8 mouse cellular contexts compared by ENCODE assay signal in genomic region chr14:60250879-60251278, GRCm38 (mm10). TPM values are rescaled to one million over a fixed set of nuclear protein-coding genes. Genes with fewer than 3 reads are reported as not detected.
DNase-seq lines count a peak whose midpoint lies in the region; ATAC-seq and TF ChIP-seq lines count a peak whose summit lies in the region.

No protein-coding gene starts in this region.

- H3K4me2 ChIP-seq in lung, postnatal 0 days (replicated peaks; ENCODE audit: low read depth, low read length): peak overlapping the region; percentile 80
- H3K4me2 ChIP-seq in hindbrain, embryonic 12.5 days (replicated peaks): peak overlapping the region; percentile 89

- peak; percentile 48 for ATAC-seq in lung, postnatal 0 days
- ATAC-seq in hindbrain, embryonic 12.5 days (ENCODE audit: low FRiP score): peak; percentile 83

- H3K36me3 ChIP-seq in lung, postnatal 0 days (ENCODE audit: insufficient read depth, low read length): no peaks in the 10 kb centered on the region
- no peaks in the 10 kb centered on the region for H3K36me3 ChIP-seq in hindbrain, embryonic 12.5 days

- no peaks in the 10 kb centered on the region for H3K9me3 ChIP-seq in lung, postnatal 0 days (ENCODE audit: low read length)
- no peaks in the 10 kb centered on the region for H3K9me3 ChIP-seq in hindbrain, embryonic 12.5 days (replicated peaks)

- H3K27ac ChIP-seq in lung, postnatal 0 days (ENCODE audit: low read length): peak overlapping the region; percentile 93
- H3K27ac ChIP-seq in brown adipose tissue, adult 24 weeks (replicated peaks; ENCODE audit: low read depth, low read length): peak overlapping the region; percentile 60
- H3K27ac ChIP-seq in hindbrain, embryonic 12.5 days: peak overlapping the region; percentile 93

- H3K4me3 ChIP-seq in lung, postnatal 0 days (ENCODE audit: low read depth, low read length): peak overlapping the region; percentile 76
- peak overlapping the region; percentile 86 for H3K4me3 ChIP-seq in brown adipose tissue, adult 24 weeks (ENCODE audit: insufficient read depth, low read depth, low read length)
- H3K4me3 ChIP-seq in hindbrain, embryonic 12.5 days: peak overlapping the region; percentile 80

- under 1% methylated on average over 39 of the region's 39 CpGs for WGBS in lung, postnatal 0 days
- under 1% methylated on average over 39 of the region's 39 CpGs for WGBS in hindbrain, embryonic 12.5 days

- no peaks in the 10 kb centered on the region for H3K27me3 ChIP-seq in lung, postnatal 0 days (replicated peaks; ENCODE audit: insufficient read depth, low read length)
- no peaks in the 10 kb centered on the region for H3K27me3 ChIP-seq in hindbrain, embryonic 12.5 days

- TF ChIP-seq CTCF in lung, postnatal 0 days (IDR thresholded peaks at IDR 0.05): no peak

- TF ChIP-seq EP300 in lung, postnatal 0 days (IDR thresholded peaks at IDR 0.05): no peak

- DNase-seq in lung, postnatal 0 days (ENCODE audit: low spot score): no peak
- DNase-seq in lung, postnatal 4 days: no peak
- peak; percentile 66 for DNase-seq in mesoderm, embryonic 11.5 days (ENCODE audit: low read depth, low spot score)
- DNase-seq in adrenal gland, postnatal 25 days: no peak
- no peak for DNase-seq in urinary bladder, adult 18-20 months (ENCODE audit: low spot score in 2 of 2)
- no peak for DNase-seq in kidney, postnatal 25 days

- H3K4me1 ChIP-seq in lung, postnatal 0 days (ENCODE audit: insufficient read depth, low read depth, low read length): peaks cover 3% of the 10 kb centered on the region; the same call in 1 of the 2 replicates
- H3K4me1 ChIP-seq in brown adipose tissue, adult 24 weeks (ENCODE audit: control insufficient read depth, insufficient read depth, insufficient read length, low read length): no peaks in the 10 kb centered on the region; the same call in 1 of the 2 replicates
- H3K4me1 ChIP-seq in hindbrain, embryonic 12.5 days: peaks cover 21% of the 10 kb centered on the region

- peak overlapping the region; percentile 91 for H3K9ac ChIP-seq in lung, postnatal 0 days (replicated peaks; ENCODE audit: low read depth)
- H3K9ac ChIP-seq in hindbrain, embryonic 12.5 days: peak overlapping the region; percentile 92

RNA-seq across cellular contexts. Expression of gene Nupl1, which starts 0.4 kb away (rescaled TPM):
- not detected in 2 replicates for polyA plus RNA-seq in lung, postnatal 0 days (2015; fragmentation: Nextera tagmentation; extraction: Ambion mirVana)
- not detected in 2 replicates for polyA plus RNA-seq in brown adipose tissue, adult 24 weeks (2012; ENCODE audit: insufficient read depth, insufficient read length, missing spikeins)
- 0.06 TPM in 1 of 2 replicates, not detected in the other for polyA plus RNA-seq in hindbrain, embryonic 12.5 days (2016; fragmentation: Nextera tagmentation; extraction: Ambion mirVana)
- total RNA-seq in adrenal gland, postnatal 25 days (2021): not detected in 2 replicates

RNA-seq across cellular contexts. Expression of gene Gm49336, which starts 0.4 kb away (rescaled TPM):
- polyA plus RNA-seq in lung, postnatal 0 days (2015; fragmentation: Nextera tagmentation; extraction: Ambion mirVana): 19.6 and 22.5 TPM in 2 replicates
- polyA plus RNA-seq in brown adipose tissue, adult 24 weeks (2012; ENCODE audit: insufficient read depth, insufficient read length, missing spikeins): 9.5 and 11.7 TPM in 2 replicates
- 63.9 and 72.0 TPM in 2 replicates for polyA plus RNA-seq in hindbrain, embryonic 12.5 days (2016; fragmentation: Nextera tagmentation; extraction: Ambion mirVana)
- total RNA-seq in adrenal gland, postnatal 25 days (2021): 33.2 and 37.4 TPM in 2 replicates

RNA-seq across cellular contexts. Expression of gene Mtmr6, which starts 14.1 kb away (rescaled TPM):
- 39.7 and 42.7 TPM in 2 replicates for polyA plus RNA-seq in lung, postnatal 0 days (2015; fragmentation: Nextera tagmentation; extraction: Ambion mirVana)
- 33.1 and 54.3 TPM in 2 replicates for polyA plus RNA-seq in brown adipose tissue, adult 24 weeks (2012; ENCODE audit: insufficient read depth, insufficient read length, missing spikeins)
- polyA plus RNA-seq in hindbrain, embryonic 12.5 days (2016; fragmentation: Nextera tagmentation; extraction: Ambion mirVana): 58.0 and 58.4 TPM in 2 replicates
- 41.5 and 45.8 TPM in 2 replicates for total RNA-seq in adrenal gland, postnatal 25 days (2021)

RNA-seq across cellular contexts. Expression of gene Atp8a2, which starts 53.9 kb away (rescaled TPM):
- 0.25 and 0.54 TPM in 2 replicates for polyA plus RNA-seq in lung, postnatal 0 days (2015; fragmentation: Nextera tagmentation; extraction: Ambion mirVana)
- polyA plus RNA-seq in brown adipose tissue, adult 24 weeks (2012; ENCODE audit: insufficient read depth, insufficient read length, missing spikeins): 0.13 TPM in 1 of 2 replicates, not detected in the other
- 20.7 and 21.3 TPM in 2 replicates for polyA plus RNA-seq in hindbrain, embryonic 12.5 days (2016; fragmentation: Nextera tagmentation; extraction: Ambion mirVana)
- total RNA-seq in adrenal gland, postnatal 25 days (2021): 0.33 and 1.1 TPM in 2 replicates
